17 mouse cellular contexts compared by ENCODE assay signal in the genomic region with DNA sequence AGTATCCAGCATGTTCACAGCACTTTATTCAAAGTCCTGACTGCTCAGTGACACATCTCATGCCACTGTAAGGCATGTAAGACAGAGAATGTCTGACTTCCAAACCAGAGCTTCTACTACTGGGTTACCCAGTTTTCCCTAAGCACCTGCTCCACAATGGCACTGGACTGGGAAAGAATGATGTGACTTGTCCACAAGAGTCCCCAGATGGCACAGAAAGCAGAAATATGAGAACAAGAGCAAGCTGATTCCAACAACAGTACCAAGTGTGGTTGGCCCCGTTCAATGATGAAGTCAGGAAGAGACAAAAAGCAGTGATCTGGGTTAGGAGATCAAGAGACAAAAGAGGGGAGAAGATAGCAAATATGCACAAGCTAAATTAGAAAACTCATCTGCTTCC.
"Had no signal": no experiment of that assay in that cellular context is flagged by ENCODE, and none has a peak within 500 bp of the region (broad histone marks: within the 10 kb centered on the region; RNA-seq: fewer than 3 reads in every experiment).

No protein-coding gene starts in this region.

- H3K4me1 ChIP-seq: kidney, embryonic 15.5 days; neural tube, embryonic 15.5 days had no signal

- DNase-seq: kidney, adult 2 months; kidney, postnatal 14 days; lung, adult 2 months; lung, postnatal 4 days; midbrain, embryonic 14.5 days; right cerebral cortex, postnatal 4 days; spleen, adult 18-20 months; thymus, adult 2 months; thymus, postnatal 25 days had no signal

- H3K36me3 ChIP-seq: limb, embryonic 12.5 days; neural tube, embryonic 15.5 days had no signal

- H3K27ac ChIP-seq: kidney, embryonic 15.5 days; limb, embryonic 12.5 days; liver, embryonic 15.5 days; midbrain, embryonic 10.5 days; neural tube, embryonic 15.5 days had no signal

- H3K9me3 ChIP-seq: kidney, embryonic 15.5 days; limb, embryonic 12.5 days; liver, embryonic 15.5 days; midbrain, embryonic 10.5 days; neural tube, embryonic 15.5 days had no signal

- H3K9ac ChIP-seq: kidney, embryonic 15.5 days; limb, embryonic 12.5 days; liver, embryonic 15.5 days; neural tube, embryonic 15.5 days had no signal

- H3K4me3 ChIP-seq: kidney, embryonic 15.5 days; limb, embryonic 12.5 days; liver, embryonic 15.5 days; midbrain, embryonic 10.5 days; myocyte; neural tube, embryonic 15.5 days had no signal

- H3K4me2 ChIP-seq: kidney, embryonic 15.5 days; limb, embryonic 12.5 days; liver, embryonic 11.5 days; liver, embryonic 15.5 days; neural tube, embryonic 15.5 days had no signal

- H3K27me3 ChIP-seq: kidney, embryonic 15.5 days; limb, embryonic 12.5 days; liver, embryonic 15.5 days; neural tube, embryonic 15.5 days had no signal

- ATAC-seq: lung, postnatal 0 days had no signal
